ENCODE assay signal across 8 mouse cellular contexts in the genomic region with DNA sequence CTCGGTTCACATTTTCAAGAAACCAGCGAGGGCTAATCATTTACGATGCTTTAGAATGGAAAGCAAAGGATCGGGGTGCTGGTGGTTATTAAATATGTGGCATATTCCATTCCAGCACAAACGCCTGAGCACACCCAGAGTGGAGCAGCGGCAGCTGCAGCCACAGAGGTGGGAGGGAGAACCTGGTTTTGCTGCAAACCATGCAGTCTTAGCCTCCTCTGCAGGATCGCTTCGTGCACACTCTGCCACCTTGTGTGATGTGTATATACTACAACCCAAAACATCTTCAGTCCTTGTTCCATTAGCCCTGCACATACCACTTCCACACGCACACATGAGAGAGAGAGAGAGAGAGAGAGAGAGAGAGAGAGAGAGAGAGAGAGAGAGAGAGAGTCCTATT.
DNase-seq lines count a peak whose midpoint lies in the region; ATAC-seq lines count a peak whose summit lies in the region.

No protein-coding gene starts in this region.

- intact Hi-C loops in left cerebral cortex, postnatal 36 days (cut with DNase I) = no loop called here

- H3K9me3 ChIP-seq in liver, embryonic 12.5 days (replicated peaks) = no peaks in the 10 kb centered on the region
- no peaks in the 10 kb centered on the region for H3K9me3 ChIP-seq in forebrain, embryonic 15.5 days
- no peaks in the 10 kb centered on the region for H3K9me3 ChIP-seq in hindbrain, embryonic 14.5 days (ENCODE audit: control insufficient read depth, low read length)

- no peaks in the 10 kb centered on the region for H3K27me3 ChIP-seq in liver, embryonic 12.5 days (replicated peaks)
- H3K27me3 ChIP-seq in forebrain, embryonic 15.5 days = no peaks in the 10 kb centered on the region
- H3K27me3 ChIP-seq in hindbrain, embryonic 14.5 days (ENCODE audit: control insufficient read depth, insufficient read depth, low read length) = no peaks in the 10 kb centered on the region

- 64% methylated on average over 9 of the region's 9 CpGs for WGBS in liver, embryonic 12.5 days (ENCODE audit: insufficient replicate concordance)
- WGBS in forebrain, embryonic 15.5 days = 35% methylated on average over 9 of the region's 9 CpGs
- 36% methylated on average over 9 of the region's 9 CpGs for WGBS in hindbrain, embryonic 14.5 days

- no peaks in the 10 kb centered on the region for H3K36me3 ChIP-seq in liver, embryonic 12.5 days
- no peaks in the 10 kb centered on the region for H3K36me3 ChIP-seq in forebrain, embryonic 15.5 days
- H3K36me3 ChIP-seq in hindbrain, embryonic 14.5 days (replicated peaks; ENCODE audit: control insufficient read depth, insufficient read depth) = no peaks in the 10 kb centered on the region

- H3K4me2 ChIP-seq in liver, embryonic 12.5 days = no peak overlapping the region
- no peak overlapping the region for H3K4me2 ChIP-seq in forebrain, embryonic 15.5 days (replicated peaks)
- H3K4me2 ChIP-seq in hindbrain, embryonic 14.5 days (replicated peaks) = peak overlapping the region; percentile 11; the same call in 1 of the 2 replicates

- H3K27ac ChIP-seq in liver, embryonic 12.5 days = no peak overlapping the region
- H3K27ac ChIP-seq in forebrain, embryonic 15.5 days (replicated peaks) = no peak overlapping the region; the same call in 1 of the 2 replicates
- H3K27ac ChIP-seq in hindbrain, embryonic 14.5 days = peak overlapping the region; percentile 63

- peak; percentile 21 for DNase-seq in liver
- DNase-seq in cerebellum, adult 18-20 months = peak; percentile 37 to 43
- peak; percentile 82 for DNase-seq in hindbrain, embryonic 14.5 days (ENCODE audit: low spot score)
- DNase-seq in left cerebral cortex, postnatal 36 days (ENCODE audit: low spot score in 2 of 2) = peak; percentile 49 to 55
- peak; percentile 17 for DNase-seq in retina, postnatal 7 days (ENCODE audit: low read depth, low spot score)

- H3K4me3 ChIP-seq in liver, embryonic 12.5 days = no peak overlapping the region
- H3K4me3 ChIP-seq in forebrain, embryonic 15.5 days = no peak overlapping the region
- H3K4me3 ChIP-seq in hindbrain, embryonic 14.5 days (replicated peaks; ENCODE audit: low read length) = no peak overlapping the region

- H3K4me1 ChIP-seq in liver, embryonic 12.5 days = no peaks in the 10 kb centered on the region
- H3K4me1 ChIP-seq in forebrain, embryonic 15.5 days = peaks cover 5% of the 10 kb centered on the region; the same call in 1 of the 2 replicates
- peaks cover 7% of the 10 kb centered on the region; the same call in 1 of the 2 replicates for H3K4me1 ChIP-seq in hindbrain, embryonic 14.5 days (replicated peaks; ENCODE audit: control insufficient read depth, insufficient read depth, low read length)

- H3K9ac ChIP-seq in liver, embryonic 12.5 days = no peak overlapping the region
- no peak overlapping the region for H3K9ac ChIP-seq in forebrain, embryonic 15.5 days (replicated peaks)
- H3K9ac ChIP-seq in hindbrain, embryonic 14.5 days = peak overlapping the region; percentile 24; the same call in 1 of the 2 replicates

- ATAC-seq in liver, embryonic 12.5 days = no peak
- peak; percentile 96 for ATAC-seq in forebrain, embryonic 15.5 days (replicated peaks)
- peak; percentile 92 for ATAC-seq in hindbrain, embryonic 14.5 days (ENCODE audit: low FRiP score)
- ATAC-seq in erythroblast, adult 5-6 weeks (replicated peaks; ENCODE audit: low FRiP score, poor library complexity, severe bottlenecking) = no peak

Comparison
In these comparisons a context has a peak if more than half of its experiments do, and no peak if none do; other contexts are left out.
1. DNase-seq: peak in every context shown above with its lines; median percentile 82 in hindbrain, embryonic 14.5 days; 52 in left cerebral cortex, postnatal 36 days; 40 in cerebellum, adult 18-20 months; 21 in liver; 17 in retina, postnatal 7 days.
2. ATAC-seq: peak in forebrain, embryonic 15.5 days (single experiment) and hindbrain, embryonic 14.5 days (single experiment); none in liver, embryonic 12.5 days (single experiment) and erythroblast, adult 5-6 weeks (single experiment).